21 mouse cellular contexts compared by ENCODE assay signal in genomic region chr2:102873194-102873593, GRCm38 (mm10). TPM values are rescaled to one million over a fixed set of nuclear protein-coding genes. Genes with fewer than 3 reads are reported as not detected.
DNase-seq lines count a peak whose midpoint lies in the region; ATAC-seq and TF ChIP-seq lines count a peak whose summit lies in the region.
"Had no signal": no experiment of that assay in that cellular context is flagged by ENCODE, and none has a peak within 500 bp of the region (broad histone marks: within the 10 kb centered on the region; RNA-seq: fewer than 3 reads in every experiment).

No protein-coding gene starts in this region.

- H3K27ac ChIP-seq in limb, embryonic 14.5 days (replicated peaks; ENCODE audit: low read depth, low read length): no peak overlapping the region
- H3K27ac ChIP-seq: heart, embryonic 10.5 days; hindbrain, embryonic 15.5 days; liver, embryonic 15.5 days; lung, embryonic 15.5 days; midbrain, embryonic 10.5 days had no signal

- H3K4me1 ChIP-seq in megakaryocyte, embryonic 14.5 days: peaks cover 100% of the 10 kb centered on the region
- 0 out of 2 replicates have a peak, but pooled peaks cover 6% of the 10 kb centered on the region for H3K4me1 ChIP-seq in limb, embryonic 14.5 days (ENCODE audit: control insufficient read depth, insufficient read depth, low read length)
- H3K4me1 ChIP-seq: lung, embryonic 15.5 days had no signal

- H3K4me3 ChIP-seq in megakaryocyte, embryonic 14.5 days (replicated peaks): peak overlapping the region; percentile 36
- H3K4me3 ChIP-seq in limb, embryonic 14.5 days (replicated peaks; ENCODE audit: low read length): no peak overlapping the region
- H3K4me3 ChIP-seq: heart, embryonic 10.5 days; hindbrain, embryonic 15.5 days; limb, embryonic 15.5 days; liver, embryonic 15.5 days; lung, embryonic 15.5 days; midbrain, embryonic 10.5 days had no signal

- H3K9me3 ChIP-seq in megakaryocyte, embryonic 14.5 days: no peaks in the 10 kb centered on the region
- no peaks in the 10 kb centered on the region for H3K9me3 ChIP-seq in limb, embryonic 14.5 days (ENCODE audit: control insufficient read depth, low read length)
- H3K9me3 ChIP-seq: heart, embryonic 10.5 days; hindbrain, embryonic 15.5 days; limb, embryonic 15.5 days; liver, embryonic 15.5 days; lung, embryonic 15.5 days; midbrain, embryonic 10.5 days had no signal

- H3K4me2 ChIP-seq in limb, embryonic 14.5 days (replicated peaks; ENCODE audit: low read depth, low read length, severe bottlenecking): no peak overlapping the region
- H3K4me2 ChIP-seq: hindbrain, embryonic 15.5 days; limb, embryonic 15.5 days; liver, embryonic 15.5 days; lung, embryonic 15.5 days had no signal

- 77% methylated on average over 4 of the region's 4 CpGs for WGBS in limb, embryonic 14.5 days

- POLR2A ChIA-PET in Patski (lab: Charles Lee): interaction anchor here (0.9 kb wide), 1 partner anchor 9 kb away, joined by 3 read pairs; no protein-coding TSS in a partner anchor

- TF ChIP-seq CTCF in Patski (IDR thresholded peaks at IDR 0.05): no peak

- H3K9ac ChIP-seq in limb, embryonic 14.5 days (ENCODE audit: low read depth, low read length, severe bottlenecking): no peak overlapping the region
- H3K9ac ChIP-seq: forebrain, postnatal 0 days; hindbrain, embryonic 15.5 days; limb, embryonic 15.5 days; liver, embryonic 15.5 days; lung, embryonic 15.5 days had no signal

- TF ChIP-seq POLR2A in limb, embryonic 14.5 days (IDR thresholded peaks at IDR 0.05; ENCODE audit: borderline replicate concordance, extremely low read depth, insufficient read depth, insufficient read length): no peak

- in situ Hi-C loops in Patski (cut with MboI; ENCODE audit: low pct_unique_long_range_greater_than_20kb): no loop called here

- H3K36me3 ChIP-seq in megakaryocyte, embryonic 14.5 days (replicated peaks; ENCODE audit: low read length): peaks cover 89% of the 10 kb centered on the region
- no peaks in the 10 kb centered on the region for H3K36me3 ChIP-seq in limb, embryonic 14.5 days (ENCODE audit: control insufficient read depth, insufficient read depth, low read length)
- H3K36me3 ChIP-seq: heart, embryonic 10.5 days; hindbrain, embryonic 15.5 days; limb, embryonic 15.5 days; liver, embryonic 15.5 days; lung, embryonic 15.5 days; midbrain, embryonic 10.5 days had no signal

- CTCF ChIA-PET in Patski (lab: Charles Lee): interaction anchor here (0.9 to 1.4 kb wide), 3 partner anchors 11 to 20 kb away, joined by 3 to 6 read pairs (median 3); no protein-coding TSS in a partner anchor

- ATAC-seq in megakaryocyte, adult 5-6 weeks (ENCODE audit: poor library complexity, severe bottlenecking): no peak
- ATAC-seq in Patski: no peak
- ATAC-seq in limb, embryonic 14.5 days (ENCODE audit: low FRiP score, low read depth): no peak
- ATAC-seq: forebrain, postnatal 0 days had no signal

- peak; percentile 24 to 38 for DNase-seq in cerebellum, postnatal 10 days
- DNase-seq in cerebellum, adult 9-11 months: no peak
- peak; percentile 56 for DNase-seq in Patski (ENCODE audit: low read depth, low spot score)
- DNase-seq in limb, embryonic 14.5 days (ENCODE audit: low spot score): peak; percentile 45
- no peak for DNase-seq in lung, postnatal 4 days
- no peak for DNase-seq in right cerebral cortex, postnatal 4 days
- DNase-seq: cerebellum, adult 2 months; gastrocnemius, postnatal 36 days; kidney, adult 2 months; kidney, postnatal 10 days; right cerebral cortex, postnatal 14 days; spleen, adult 18-20 months had no signal

- H3K27me3 ChIP-seq in megakaryocyte, embryonic 14.5 days (replicated peaks): no peaks in the 10 kb centered on the region
- H3K27me3 ChIP-seq in Patski: no peaks in the 10 kb centered on the region
- H3K27me3 ChIP-seq in limb, embryonic 14.5 days (ENCODE audit: control insufficient read depth, insufficient read depth, low read length): no peaks in the 10 kb centered on the region
- H3K27me3 ChIP-seq: hindbrain, embryonic 15.5 days; limb, embryonic 15.5 days; liver, embryonic 15.5 days; lung, embryonic 15.5 days had no signal

RNA-seq across cellular contexts. Expression of gene Cd44, which starts 28.3 kb away (rescaled TPM):
- polyA plus RNA-seq in megakaryocyte, embryonic 14.5 days (2012; ENCODE audit: insufficient read depth, low replicate concordance): 3.1 and 10.6 TPM in 2 replicates
- 358 and 368 TPM in 2 replicates for total RNA-seq in megakaryocyte, adult 5-6 weeks (2015)
- total RNA-seq in megakaryocyte, adult 5-6 weeks (2017): 289 and 337 TPM in 2 replicates
- polyA plus RNA-seq in Patski (2021): 145 TPM
- 29.3 and 32.1 TPM in 2 replicates for polyA plus RNA-seq in limb, embryonic 14.5 days (2012; rRNA removed)
- polyA plus RNA-seq in limb, embryonic 14.5 days (2014; fragmentation: Nextera tagmentation; extraction: Ambion mirVana): 39.5 and 46.3 TPM in 2 replicates

Comparison
In these comparisons a context has a peak if more than half of its experiments do, and no peak if none do; other contexts are left out.
1. DNase-seq: peak in cerebellum, postnatal 10 days (2 of 2), Patski (single experiment) and limb, embryonic 14.5 days (single experiment); none in cerebellum, adult 9-11 months (single experiment), lung, postnatal 4 days (0 of 2) and right cerebral cortex, postnatal 4 days (single experiment).